Mouse (Mus musculus) megakaryocyte, adult 5-6 weeks (primary cell): Measurements from ENCODE around the gene Phgdh. TPM values are rescaled to one million over a fixed set of nuclear protein-coding genes. Genes with fewer than 3 reads are reported as not detected.

ENCODE experiments used
- ATAC-seq: 2 replicates; pipeline ENCODE4 v1.8.0; 2016; ENCODE audit warnings: mild to moderate bottlenecking, inconsistent platforms; ENCODE audit not compliant: poor library complexity, severe bottlenecking
- total RNA-seq, 2 experiments: library from RNA; stranded (forward) in 1 of 2; stranded (reverse) in 1 of 2; fragments of 153-499, 151-499 nt in 1 of 2; fragments of 221-1000, 200-1000 nt in 1 of 2; gene quantifications; 2 replicates each; pipeline versions ENCODE4 v1.2.3 to v1.2.4; 2015 to 2017

The Phgdh gene
- total RNA-seq, 2 experiments from 2014 or later, result 13.9 to 59.7 TPM

- no peak for ATAC-seq
Measured at GRCm38 (mm10) chr3:98300266-98300665, 39.5 kb downstream of the Phgdh start.

DNA sequence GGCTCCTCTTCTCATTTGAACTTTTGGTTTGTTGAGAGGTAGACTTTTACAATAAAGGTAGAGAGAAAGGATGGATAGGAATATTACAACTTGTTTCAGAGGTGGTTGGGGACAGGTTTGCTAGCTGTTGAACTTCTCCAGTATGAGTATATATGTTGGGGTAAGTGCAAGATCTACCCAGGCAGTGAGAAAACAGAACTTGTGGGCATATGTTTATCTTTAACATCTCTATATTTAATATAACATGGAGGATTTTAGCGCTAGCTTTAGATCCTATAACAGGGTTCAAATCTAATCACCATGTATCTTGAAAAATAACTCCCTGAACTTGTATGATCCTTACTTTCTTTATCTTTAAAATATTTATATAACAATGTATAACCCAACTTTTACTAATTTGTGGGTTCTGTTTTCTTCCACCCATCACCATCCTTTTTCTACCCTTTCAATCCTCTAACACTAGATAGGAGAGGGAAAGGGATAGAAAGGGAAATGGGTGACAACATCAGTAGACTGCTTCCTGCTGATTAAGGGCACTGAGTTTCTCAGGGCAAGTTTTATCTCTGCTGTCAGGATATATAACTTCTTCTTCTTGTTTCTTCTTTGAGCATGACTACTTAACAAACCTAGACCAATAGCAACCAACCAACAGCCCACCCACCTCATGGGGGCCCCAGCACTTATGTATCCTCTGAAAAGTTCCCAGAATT, 40.2 kb downstream of the Phgdh start:
- no peak for ATAC-seq

- ATAC-seq, result no peak
Measured at GRCm38 (mm10) chr3:98295965-98296364, 43.8 kb downstream of the Phgdh start.

DNA sequence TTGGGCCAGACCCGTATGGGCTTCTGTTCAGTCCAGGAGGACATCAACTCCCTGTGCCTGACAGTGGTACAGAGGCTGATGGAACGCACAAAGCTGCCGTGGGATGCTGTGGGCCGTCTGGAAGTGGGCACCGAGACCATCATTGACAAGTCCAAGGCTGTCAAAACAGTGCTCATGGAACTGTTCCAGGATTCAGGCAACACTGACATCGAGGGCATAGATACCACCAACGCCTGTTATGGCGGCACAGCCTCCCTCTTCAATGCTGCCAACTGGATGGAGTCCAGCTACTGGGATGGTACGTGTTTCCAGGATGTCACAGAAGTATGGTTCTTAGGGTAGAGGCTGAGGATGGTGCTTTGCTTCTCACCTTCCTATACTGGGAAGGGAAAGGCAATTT, 48.7 kb downstream of the Phgdh start:
- no peak for ATAC-seq

GRCm38 (mm10) chr3:98283205-98283604, 56.6 kb downstream of the Phgdh start:
- ATAC-seq, result no peak

- ATAC-seq, result no peak
Measured at GRCm38 (mm10) chr3:98282422-98282821, 57.4 kb downstream of the Phgdh start.

DNA sequence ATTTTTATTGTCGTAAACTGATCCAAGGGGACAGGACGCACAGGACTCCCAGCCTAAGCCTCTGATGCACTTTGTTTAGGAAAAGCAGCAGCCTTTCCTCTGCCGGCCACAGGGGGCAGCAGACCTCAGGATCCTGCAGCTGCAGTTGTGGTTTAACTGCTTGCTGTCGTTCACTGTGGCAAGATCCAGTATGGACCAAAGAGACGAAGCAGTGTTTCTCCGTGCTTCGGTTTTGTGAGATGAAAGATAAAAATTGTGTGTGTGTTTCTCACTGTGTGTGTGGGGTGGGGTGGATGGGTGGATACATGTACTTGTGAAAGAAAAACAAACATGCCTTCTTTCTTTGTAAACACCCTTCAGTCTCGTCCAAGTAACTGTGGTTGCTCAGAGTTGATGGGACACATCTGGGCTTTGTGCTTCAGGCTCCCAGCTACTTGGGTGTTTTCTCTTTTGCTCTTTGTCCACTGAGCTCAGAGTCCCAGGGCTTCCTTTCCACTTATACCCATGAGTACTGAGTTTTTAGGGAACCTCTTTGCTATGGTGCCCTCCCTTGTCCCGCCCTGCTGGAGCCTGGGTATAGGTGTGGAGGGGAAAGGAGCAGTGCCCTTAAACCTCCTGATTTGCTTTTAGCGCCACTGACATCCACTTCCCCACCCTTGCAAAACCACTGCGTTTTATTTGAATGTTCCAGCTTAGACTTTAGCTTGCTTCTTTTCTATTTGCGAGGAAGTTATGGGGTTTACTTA, 58.7 kb downstream of the Phgdh start:
- ATAC-seq, result peak; percentile 95

GRCm38 (mm10) chr3:98280204-98280932, 59.4 kb downstream of the Phgdh start, which contains the start of gene Hmgcs2:
TSS of gene Hmgcs2 (plus strand) at chr3:98280435.
- ATAC-seq, result no peak

DNA sequence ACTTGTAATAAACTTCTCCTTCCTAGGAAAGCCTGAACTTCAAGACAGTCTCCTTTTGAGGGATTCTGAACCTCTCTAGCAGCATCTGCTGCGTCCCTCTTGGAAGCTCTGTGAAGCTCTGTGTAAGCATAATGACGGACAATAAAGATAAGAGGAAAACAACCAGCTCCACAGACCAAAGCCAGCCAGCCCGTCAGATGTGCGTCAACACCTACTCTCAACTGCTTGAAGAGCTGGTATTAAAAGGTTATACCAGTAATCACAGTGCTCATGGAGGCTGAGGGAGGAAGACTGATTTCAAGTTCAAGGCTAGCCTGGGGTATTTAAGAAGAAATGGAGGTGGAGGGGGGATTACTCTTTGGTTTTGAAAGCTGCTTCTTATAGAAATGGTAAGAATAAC, 60.1 kb downstream of the Phgdh start:
- ATAC-seq, result no peak

GRCm38 (mm10) chr3:98273623-98274398, 66.0 kb downstream of the Phgdh start:
- no peak for ATAC-seq

DNA sequence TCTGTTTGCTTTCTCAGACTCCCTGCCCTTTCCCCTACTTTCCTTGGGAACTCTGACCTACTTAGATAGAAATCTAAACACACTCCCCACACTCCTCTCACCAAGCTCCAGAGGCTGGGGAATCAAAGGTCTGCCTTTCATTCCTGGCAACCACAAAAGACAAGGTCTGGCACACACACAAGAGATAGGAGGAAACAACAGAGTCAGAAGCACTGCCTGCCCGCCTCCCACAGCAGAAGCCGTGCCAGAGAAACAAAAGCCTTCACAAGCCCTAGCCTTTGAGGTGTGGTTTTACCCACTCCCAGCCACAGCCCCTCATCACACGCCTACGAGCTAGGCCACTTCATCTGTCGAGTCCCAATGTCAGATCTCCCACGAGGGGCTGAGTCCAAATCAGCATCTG, 72.5 kb downstream of the Phgdh start:
- ATAC-seq, result no peak

Other genes starting within 250 kb of the Phgdh start
- 0.18 TPM in 1 of 2 replicates, not detected in the other for gene Adam30, start 179.4 kb downstream of the Phgdh start, total RNA-seq (2015)
- gene Adam30, start 179.4 kb downstream of the Phgdh start, total RNA-seq (2017), result 0.04 TPM in 1 of 2 replicates, not detected in the other
- gene Reg4, start 117.8 kb downstream of the Phgdh start, total RNA-seq (2015), result not detected in 2 replicates
- not detected in 2 replicates for gene Reg4, start 117.8 kb downstream of the Phgdh start, total RNA-seq (2017)
- gene Hmgcs2, start 59.6 kb downstream of the Phgdh start, total RNA-seq (2015), result 0.46 TPM in 1 of 2 replicates, not detected in the other
- gene Hmgcs2, start 59.6 kb downstream of the Phgdh start, total RNA-seq (2017), result 0.11 and 0.24 TPM in 2 replicates
- 0.14 and 0.47 TPM in 2 replicates for gene Zfp697, start 42.5 kb upstream of the Phgdh start, total RNA-seq (2015)
- gene Zfp697, start 42.5 kb upstream of the Phgdh start, total RNA-seq (2017), result 0.53 TPM in 1 of 2 replicates, not detected in the other
- not detected in 2 replicates for gene Gm4450, start 117.1 kb upstream of the Phgdh start, total RNA-seq (2015)
- not detected in 2 replicates for gene Gm4450, start 117.1 kb upstream of the Phgdh start, total RNA-seq (2017)
- gene Hsd3b4, start 170.5 kb upstream of the Phgdh start, total RNA-seq (2015), result not detected in 2 replicates
- not detected in 2 replicates for gene Hsd3b4, start 170.5 kb upstream of the Phgdh start, total RNA-seq (2017)
- not detected in 2 replicates for gene Gm10681, start 248.8 kb upstream of the Phgdh start, total RNA-seq (2015)
- gene Gm10681, start 248.8 kb upstream of the Phgdh start, total RNA-seq (2017), result not detected in 2 replicates